Mouse (Mus musculus) kidney, postnatal 4 days (tissue): ENCODE measurements at regions not wholly inside any gene's neighbourhood (a gene's known extent, or its start where the extent isn't known, plus 50 kb on each side); places are given as distances from the start of the nearest gene placed in this dataset.
A peak's percentile ranks its signal among the peaks of the same experiment; 100 is the strongest.

Experiments
- DNase-seq, 2 experiments: peaks; one replicate each; pipeline ENCODE4 v3.0.0; 2021; ENCODE audit warnings: mixed read lengths in 2 of 2

DNA sequence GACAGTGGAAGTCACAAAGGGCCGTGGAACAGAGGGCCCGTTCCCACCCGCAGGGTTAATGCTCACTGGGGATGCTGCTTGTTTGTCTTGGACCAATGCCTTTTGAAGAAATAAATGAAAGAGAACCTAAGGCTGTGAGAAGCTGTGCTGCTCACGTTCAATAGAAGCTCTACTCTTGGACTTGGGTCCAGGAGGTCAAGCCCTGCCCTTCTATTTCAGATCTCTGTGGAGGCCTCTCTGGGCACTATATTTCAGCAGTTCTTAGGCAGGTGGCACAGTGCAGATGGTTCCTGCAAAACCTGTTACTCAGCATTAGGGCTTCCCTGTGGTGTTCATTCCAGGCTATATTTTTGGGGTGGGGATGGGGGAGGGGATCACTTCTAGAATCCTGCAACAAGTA is 1192.0 kb upstream of the A1bg start:
- DNase-seq: no peak

GRCm38 (mm10) chr15:62112151-62112550 is 1189.3 kb upstream of the A1bg start:
- no peak for DNase-seq

DNA sequence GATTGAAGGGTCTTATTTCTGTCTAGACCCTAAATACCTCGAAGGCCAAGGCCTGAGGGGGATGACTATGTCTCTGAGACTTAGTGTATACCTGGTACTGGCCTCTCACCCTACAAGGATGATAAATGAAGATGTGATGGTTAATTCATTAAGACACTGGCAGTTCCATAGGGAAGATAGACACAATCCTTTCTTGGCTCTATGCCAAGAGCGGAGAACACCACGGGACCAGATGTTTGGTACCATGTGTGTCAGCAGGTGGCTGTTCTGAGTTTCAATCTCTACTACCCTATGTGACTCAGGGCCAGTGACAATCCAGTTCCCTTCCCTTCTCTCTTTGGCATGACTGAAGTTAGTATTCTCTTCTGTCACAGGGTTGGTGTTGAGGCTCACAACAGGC is 1185.2 kb upstream of the A1bg start:
- DNase-seq: no peak

GRCm38 (mm10) chr15:62106518-62106975 is 1183.7 kb upstream of the A1bg start:
- DNase-seq: peak; percentile 95 to 96

DNA sequence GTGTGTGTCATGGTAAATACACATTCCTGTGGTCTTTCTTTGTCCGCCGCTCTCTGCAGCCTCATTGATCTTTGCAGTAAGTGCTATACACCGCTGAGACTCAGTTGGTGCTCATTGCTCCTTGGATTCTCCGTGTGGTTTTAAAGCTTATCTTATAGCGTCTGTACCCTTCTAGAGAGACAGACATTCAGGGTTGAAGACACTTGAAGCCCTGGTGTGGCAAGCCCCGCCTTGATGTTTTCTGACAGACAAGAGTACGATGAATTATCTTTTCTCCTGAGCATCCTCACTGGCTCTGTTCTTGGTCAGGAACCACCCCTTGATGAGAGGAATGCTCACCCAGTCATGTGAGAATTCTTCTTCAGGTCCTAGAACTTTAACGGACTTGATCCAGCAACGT is 1182.7 kb upstream of the A1bg start:
- DNase-seq: no peak

GRCm38 (mm10) chr15:62104653-62105052 is 1181.8 kb upstream of the A1bg start:
- peak; percentile 30 to 48 for DNase-seq

GRCm38 (mm10) chr15:62099683-62100082 is 1176.9 kb upstream of the A1bg start:
- no peak for DNase-seq

DNA sequence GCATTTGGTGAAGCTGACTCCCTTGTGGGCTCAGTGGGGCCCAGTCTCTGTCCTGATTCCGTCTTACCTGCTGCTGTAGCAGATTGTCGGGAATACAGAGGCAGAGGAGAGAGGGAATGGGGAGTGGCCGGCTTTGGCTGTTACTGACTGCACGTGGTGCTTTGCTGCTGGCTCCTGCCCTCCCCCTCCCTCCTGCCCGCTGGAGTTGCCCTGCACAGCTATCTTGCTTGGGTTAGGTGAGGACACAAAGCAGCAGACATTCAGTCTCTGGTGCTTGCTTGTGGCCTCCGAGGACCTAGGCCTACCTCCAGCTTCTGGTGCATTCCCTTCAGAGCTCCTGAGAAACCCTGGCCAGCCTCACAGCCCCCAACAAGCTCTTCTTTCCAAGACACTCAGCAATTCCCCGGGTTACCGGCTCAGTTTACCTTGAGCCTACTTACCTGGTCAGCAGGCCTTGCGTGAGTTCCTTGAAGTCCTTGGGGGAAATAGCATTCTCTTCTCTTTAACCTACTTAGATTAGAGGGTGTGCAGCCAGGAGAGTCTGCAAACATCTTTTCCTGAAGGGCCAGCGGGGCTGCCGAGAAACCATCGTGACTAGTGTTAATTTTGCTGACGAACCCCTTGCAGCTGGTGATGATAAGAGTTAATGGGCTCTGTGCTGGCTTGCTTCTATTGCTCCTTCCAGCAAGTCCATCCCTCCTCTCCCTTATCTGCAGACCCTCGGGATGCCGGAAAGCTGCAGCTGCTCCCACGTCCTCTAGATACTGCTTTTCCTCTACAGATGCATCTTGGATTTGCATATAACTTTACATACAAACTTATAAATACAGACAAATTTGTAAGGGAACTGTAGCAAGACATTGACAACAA is 1176.2 kb upstream of the A1bg start:
- peak; percentile 59 to 67 for DNase-seq

- no peak for DNase-seq
These were observed 1174.0 kb upstream of the A1bg start for GRCm38 (mm10) chr15:62096778-62097177.

DNA sequence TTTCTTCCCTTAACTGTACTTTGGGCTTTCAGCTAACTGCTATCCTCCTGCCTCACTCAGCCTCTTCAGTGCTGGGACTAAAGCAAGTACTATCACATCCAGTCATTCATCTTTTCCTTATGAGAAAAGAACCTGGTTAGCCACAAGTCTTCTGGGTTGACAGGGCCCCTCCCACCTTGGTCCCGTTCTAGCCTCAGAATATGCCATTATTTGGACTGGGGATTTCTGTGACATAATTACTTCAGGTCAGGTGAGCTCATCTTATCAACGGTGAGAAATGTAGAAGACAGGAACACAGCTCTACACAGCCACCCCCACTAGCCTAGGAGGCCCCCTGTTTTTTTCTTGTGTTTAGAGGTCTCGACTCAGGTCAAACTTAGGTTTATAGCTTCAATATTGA is 1172.4 kb upstream of the A1bg start:
- no peak for DNase-seq

DNA sequence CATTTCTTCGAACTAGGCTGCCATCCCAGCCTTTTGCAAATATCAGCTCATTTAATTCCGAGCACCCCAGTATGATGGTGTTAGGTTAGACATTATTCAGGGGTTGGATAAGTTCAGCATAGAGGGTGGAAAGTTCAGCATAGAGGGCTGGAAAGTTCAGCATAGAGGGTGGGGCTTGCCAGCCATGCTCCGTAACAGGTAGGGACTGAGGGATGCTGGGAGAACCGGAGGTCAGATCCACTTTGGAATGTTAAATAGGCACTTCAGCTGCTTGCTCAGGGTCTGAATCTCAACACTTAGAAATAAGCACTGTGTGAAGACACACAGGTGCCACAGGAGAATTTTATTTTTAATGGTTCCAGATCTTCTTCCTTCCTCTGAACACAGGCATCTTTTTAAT is 1170.9 kb upstream of the A1bg start:
- DNase-seq: no peak

DNA sequence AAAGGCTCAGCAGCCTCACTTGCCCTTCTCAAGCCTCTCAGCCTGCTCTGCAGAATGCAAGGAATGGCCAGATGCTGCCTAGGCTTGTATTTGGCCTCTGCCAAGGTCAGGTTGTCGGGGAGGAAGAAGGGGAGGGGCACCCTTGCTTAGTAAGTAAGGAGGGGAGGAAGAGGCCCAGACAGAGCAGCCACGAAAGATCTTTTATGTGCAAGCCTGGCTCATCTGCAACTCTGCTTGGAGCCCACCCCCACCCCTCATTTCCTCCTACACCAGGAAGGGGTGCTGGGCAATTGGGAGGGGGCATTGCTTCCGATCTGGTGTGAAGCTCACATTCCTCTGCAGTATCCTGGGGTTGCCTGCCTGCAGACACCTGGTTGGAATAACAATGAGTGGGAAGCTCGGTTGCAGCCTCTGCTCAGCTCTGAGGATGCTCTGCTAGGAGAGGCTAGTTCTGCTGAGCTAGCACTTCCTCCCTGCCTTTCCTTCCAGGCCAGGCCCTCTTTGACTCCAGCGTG is 1169.9 kb upstream of the A1bg start:
- peak; percentile 19 to 49 for DNase-seq

GRCm38 (mm10) chr15:62091746-62092659 is 1169.2 kb upstream of the A1bg start:
- DNase-seq: no peak

GRCm38 (mm10) chr15:62091144-62091543 is 1168.3 kb upstream of the A1bg start:
- no peak for DNase-seq

DNA sequence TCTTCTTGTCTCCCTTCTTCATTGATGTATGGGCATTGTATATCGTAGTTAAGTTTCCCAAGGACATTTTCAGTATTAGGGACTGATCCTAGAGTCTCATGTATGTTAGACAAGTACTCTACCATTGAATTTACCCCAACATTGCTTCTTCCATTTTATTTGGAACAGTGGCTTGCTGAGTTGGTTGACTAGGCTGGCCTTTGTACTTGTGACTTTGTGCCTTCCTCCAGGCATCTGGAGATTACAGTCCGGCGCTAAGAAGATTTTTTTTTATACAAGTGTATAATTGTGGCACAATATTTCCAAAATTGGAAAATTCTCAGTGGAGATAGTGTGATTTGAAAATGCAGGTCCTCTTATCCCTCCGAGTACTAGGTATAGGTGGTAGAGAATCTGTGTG is 1165.5 kb upstream of the A1bg start:
- no peak for DNase-seq

DNA sequence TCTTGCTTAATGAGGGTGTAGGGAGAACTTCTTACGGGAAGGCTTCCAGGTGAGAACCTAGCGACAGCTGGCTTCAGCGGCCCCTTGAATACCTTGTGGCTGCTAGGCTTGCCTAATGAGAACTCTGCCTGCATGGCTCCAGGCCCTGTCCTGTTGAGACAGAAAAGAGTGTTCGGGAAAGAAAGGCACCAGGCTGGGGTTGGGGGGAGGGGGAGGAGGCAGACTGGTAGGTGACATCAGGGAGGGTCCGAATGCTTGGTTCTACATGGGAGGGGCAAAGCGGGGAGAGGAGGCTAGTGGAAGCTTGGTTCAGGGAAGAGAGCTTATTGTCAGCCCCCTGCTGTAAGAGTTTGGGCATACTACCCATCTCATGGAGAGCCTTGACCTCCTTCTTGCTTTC is 1164.9 kb upstream of the A1bg start:
- DNase-seq: no peak

DNA sequence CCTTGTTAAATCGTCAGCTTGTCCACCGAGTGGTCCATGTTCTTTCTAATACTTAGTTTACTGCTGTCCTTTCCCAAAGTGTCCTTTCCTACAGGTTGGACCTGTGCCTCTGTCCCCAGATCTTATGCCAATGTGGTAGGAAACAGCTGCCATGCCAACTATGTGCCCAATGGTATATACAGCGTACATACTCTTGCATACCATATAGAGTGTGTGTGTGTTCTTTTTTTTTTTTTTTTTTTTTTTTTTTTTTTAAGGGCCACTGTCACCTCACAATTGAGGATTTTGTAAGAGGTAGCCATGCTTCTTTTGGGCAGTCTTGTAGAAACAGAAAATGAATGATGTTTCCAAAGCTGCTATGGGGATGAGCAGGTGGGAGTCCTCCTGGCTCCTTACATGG is 1163.2 kb upstream of the A1bg start:
- DNase-seq: no peak

DNA sequence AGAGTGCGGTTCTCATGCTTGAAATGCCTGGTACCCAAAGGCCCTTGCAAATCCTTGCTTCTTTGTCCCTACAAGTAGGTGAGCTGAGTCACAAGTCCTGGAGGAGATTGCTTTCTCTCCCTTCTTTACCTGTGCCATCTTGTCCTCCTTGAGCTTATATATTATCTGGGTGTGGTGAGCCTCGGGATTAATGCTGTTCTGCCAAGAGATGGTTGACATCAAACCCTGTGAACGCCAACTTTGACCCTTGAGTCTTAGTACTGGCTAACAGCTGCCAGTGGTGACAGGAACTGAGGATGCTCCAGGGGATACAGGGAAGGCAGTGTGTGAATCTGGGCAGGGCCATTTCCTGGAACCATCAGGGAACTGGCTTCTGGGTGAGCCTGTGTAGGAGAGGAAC is 1160.5 kb upstream of the A1bg start:
- DNase-seq: no peak

DNA sequence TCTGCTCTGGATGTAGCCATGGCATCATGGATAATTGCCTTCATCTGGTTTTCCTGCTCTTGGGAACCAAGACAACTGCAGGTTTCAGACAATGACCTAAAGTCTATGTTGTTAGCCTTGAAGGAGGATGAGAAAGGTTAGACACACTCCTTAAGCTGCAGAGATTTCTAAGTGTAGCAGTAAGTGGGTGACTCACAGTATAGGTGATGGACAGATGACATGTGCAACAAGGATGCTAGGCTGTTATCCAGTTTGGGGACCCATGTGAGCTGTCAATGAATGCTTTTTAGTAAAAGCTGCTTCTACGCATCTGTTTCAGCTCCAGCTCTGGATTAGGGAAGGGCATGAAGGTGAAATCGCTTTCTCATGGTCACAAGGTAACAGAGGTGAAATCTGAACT is 1159.7 kb upstream of the A1bg start:
- no peak for DNase-seq

- peak; percentile 25 to 43 for DNase-seq
These were observed 1156.6 kb upstream of the A1bg start for GRCm38 (mm10) chr15:62079155-62080109.

- no peak for DNase-seq
These were observed 1153.9 kb upstream of the A1bg start for GRCm38 (mm10) chr15:62076552-62077234.

DNA sequence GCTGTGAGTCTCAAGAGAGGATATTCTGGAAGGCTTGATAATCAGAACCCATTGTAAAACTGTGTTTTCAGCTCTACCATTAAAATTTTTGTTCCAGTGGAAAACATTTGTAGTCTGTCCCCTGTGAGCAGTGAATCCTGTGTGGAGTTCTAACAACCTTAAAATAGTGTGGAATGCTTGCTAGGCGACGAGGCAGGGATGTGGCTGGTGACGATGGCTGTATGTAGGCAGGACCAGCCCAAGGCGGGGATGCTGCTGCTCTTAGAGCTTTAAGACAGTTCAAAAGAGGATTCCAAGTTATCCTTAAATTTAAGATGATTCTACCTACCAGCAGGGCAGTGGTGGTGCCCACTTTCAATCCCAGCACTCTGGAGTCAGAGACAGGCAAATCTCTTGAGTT is 1151.9 kb upstream of the A1bg start:
- DNase-seq: no peak
